Mouse (Mus musculus): ENCODE results near the gene Ern1.
"Not testable (repeated sequence)": the region's sequence is repeated elsewhere in the genome, so short reads cannot be mapped to it uniquely, and the experiment has no call there.

The Ern1 gene

GRCm38 (mm10) chr11:106437039-106437438, 50.6 kb downstream of the Ern1 start:
- DNase-seq (ENCODE audit: low spot score) = no peak

GRCm38 (mm10) chr11:106430392-106430791, 57.3 kb downstream of the Ern1 start:
- DNase-seq (ENCODE audit: low spot score) = no peak

GRCm38 (mm10) chr11:106429689-106430088, 58.0 kb downstream of the Ern1 start:
- no peak for DNase-seq (ENCODE audit: low spot score)

- DNase-seq (ENCODE audit: low spot score) = no peak
These were observed 59.1 kb downstream of the Ern1 start for GRCm38 (mm10) chr11:106428556-106428955.

- DNase-seq (ENCODE audit: low spot score) = no peak
These were observed 59.5 kb downstream of the Ern1 start for GRCm38 (mm10) chr11:106428106-106428505.

- DNase-seq (ENCODE audit: low spot score) = no peak
These were observed 61.2 kb downstream of the Ern1 start for GRCm38 (mm10) chr11:106426447-106426846.

- no peak for DNase-seq (ENCODE audit: low spot score)
These were observed 62.5 kb downstream of the Ern1 start for GRCm38 (mm10) chr11:106425201-106425600.

GRCm38 (mm10) chr11:106419262-106420102, 68.2 kb downstream of the Ern1 start:
- no peak for DNase-seq (ENCODE audit: low spot score)

GRCm38 (mm10) chr11:106418622-106419196, 68.9 kb downstream of the Ern1 start:
- DNase-seq (ENCODE audit: low spot score) = peak; percentile 87

- no peak for DNase-seq (ENCODE audit: low spot score)
These were observed 69.8 kb downstream of the Ern1 start for GRCm38 (mm10) chr11:106417860-106418259.

GRCm38 (mm10) chr11:106416331-106416730, 71.3 kb downstream of the Ern1 start:
- DNase-seq (ENCODE audit: low spot score) = no peak

GRCm38 (mm10) chr11:106412641-106413360, 74.9 kb downstream of the Ern1 start:
- no peak for DNase-seq (ENCODE audit: low spot score)

- no peak for DNase-seq (ENCODE audit: low spot score)
These were observed 76.5 kb downstream of the Ern1 start for GRCm38 (mm10) chr11:106411157-106411556.

GRCm38 (mm10) chr11:106410507-106410906, 77.1 kb downstream of the Ern1 start:
- no peak for DNase-seq (ENCODE audit: low spot score)

GRCm38 (mm10) chr11:106410011-106410410, 77.6 kb downstream of the Ern1 start:
- no peak for DNase-seq (ENCODE audit: low spot score)

- DNase-seq (ENCODE audit: low spot score) = no peak
These were observed 89.2 kb downstream of the Ern1 start for GRCm38 (mm10) chr11:106398481-106398880.

GRCm38 (mm10) chr11:106397656-106398055, 90.0 kb downstream of the Ern1 start:
- peak; percentile 46 for DNase-seq (ENCODE audit: low spot score)

GRCm38 (mm10) chr11:106394055-106394454, 93.6 kb downstream of the Ern1 start:
- DNase-seq (ENCODE audit: low spot score) = not testable (repeated sequence)

GRCm38 (mm10) chr11:106393331-106393616, 94.4 kb downstream of the Ern1 start:
- DNase-seq (ENCODE audit: low spot score) = no peak

GRCm38 (mm10) chr11:106392597-106393330, 94.9 kb downstream of the Ern1 start:
- DNase-seq (ENCODE audit: low spot score) = no peak

GRCm38 (mm10) chr11:106391546-106392188, 96.0 kb downstream of the Ern1 start:
- peak; percentile 78 for DNase-seq (ENCODE audit: low spot score)

GRCm38 (mm10) chr11:106390757-106391156, 96.9 kb downstream of the Ern1 start:
- no peak for DNase-seq (ENCODE audit: low spot score)
